Mouse (Mus musculus) yolk sac, embryonic 10.5 days (tissue): ENCODE data around the gene Fam120b.

Experiments used
- DNase-seq: peaks from one replicate; pipeline ENCODE4 v3.0.0-alpha.2; 2017; ENCODE audit warnings: low spot score

Gene Fam120b

GRCm38 (mm10) chr17:15395997-15396675 lies at the start of gene Fam120b:
Fam120b (plus strand) TSS chr17:15396202.
- peak; percentile 92 for DNase-seq

DNA sequence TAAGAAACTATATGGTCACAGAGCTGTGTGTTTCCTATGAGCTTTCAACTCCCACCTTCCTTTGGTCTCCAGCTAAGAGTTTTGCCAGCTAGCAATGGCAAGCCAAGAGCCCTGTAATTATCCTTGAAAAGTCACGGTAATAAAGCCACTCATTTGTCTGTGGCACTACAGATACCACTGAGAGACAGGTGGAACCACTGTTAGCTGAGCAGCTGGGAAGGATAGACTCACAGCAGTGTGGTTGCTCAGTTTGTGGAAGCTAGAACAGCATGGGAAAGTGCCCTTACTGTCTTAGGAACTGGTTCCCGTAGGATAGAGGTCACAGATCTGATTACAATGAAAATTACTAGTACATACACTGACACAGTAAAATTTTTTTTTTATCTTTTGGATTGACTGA lies 45.9 kb upstream of the Fam120b start:
- no peak for DNase-seq

DNA sequence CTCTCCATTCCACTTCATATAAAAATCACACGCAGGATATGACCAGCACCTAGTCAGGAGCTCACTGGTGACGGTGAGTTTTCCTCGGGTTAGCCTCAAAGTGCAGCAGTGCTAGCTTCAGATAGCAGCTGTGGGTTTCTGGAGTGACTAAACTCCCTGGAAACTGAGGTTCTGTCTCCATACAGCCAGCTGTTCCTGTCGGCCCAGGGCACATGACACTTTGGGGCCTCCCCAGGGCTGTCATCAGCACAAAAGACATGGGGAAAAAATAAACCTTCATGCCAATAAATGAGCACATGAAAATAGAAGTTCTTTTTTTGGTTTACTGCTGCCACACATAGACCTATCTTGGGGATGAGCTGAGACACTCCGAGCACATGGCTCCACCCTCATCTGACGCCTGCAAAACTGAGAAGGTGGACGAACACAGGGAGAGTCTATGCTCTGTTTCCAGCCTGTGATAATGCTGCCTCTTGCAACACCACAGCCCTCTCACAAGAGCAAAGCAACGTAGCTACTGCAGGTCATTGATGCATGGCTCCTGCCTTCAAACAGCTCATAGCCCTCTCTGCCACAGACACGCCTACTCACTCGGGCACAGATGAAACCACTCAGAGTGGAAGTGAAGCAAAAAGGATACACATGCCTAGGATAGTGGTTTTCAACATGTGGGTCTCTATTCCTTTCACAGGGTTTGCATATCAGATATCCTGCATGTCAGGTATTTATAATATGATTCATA lies 43.0 kb upstream of the Fam120b start:
- DNase-seq, result no peak

DNA sequence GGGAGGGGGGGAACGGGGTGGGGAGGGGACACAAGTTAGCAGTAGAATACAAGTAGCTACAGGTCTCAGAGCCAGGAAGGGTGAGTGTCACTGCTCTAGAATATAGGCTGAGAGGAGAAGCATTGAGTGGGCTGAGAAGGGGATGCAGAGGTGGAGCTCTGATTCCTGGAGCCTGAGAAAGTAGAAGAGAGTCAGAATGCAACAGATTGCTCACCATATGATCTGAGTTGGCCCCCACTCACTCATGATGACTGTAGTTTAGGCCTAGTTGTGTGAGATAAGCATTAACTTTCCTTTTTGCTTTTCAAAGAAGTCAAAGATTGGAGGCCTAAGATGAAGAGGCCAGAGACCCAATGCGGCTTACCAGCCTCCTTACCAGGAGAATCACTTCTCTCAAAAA lies 42.0 kb upstream of the Fam120b start:
- DNase-seq, result no peak

DNA sequence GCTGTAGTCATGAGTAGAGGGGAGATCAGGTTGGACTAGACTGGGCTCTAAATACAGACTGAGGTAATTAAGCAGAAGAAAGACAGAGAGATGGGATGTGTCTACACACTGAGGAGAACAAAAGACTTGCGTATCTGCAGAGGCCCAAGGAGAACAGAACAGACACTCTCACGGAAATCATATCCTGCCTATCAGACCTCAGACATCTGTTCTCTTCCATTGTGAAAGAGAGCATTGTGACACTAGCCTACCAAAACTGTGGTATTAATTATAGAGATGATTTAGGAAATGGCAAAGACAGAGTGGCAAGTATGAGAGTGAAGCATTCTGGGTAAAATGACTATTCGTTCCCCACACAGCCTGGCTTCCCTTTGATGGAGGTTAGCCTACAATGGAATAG lies 40.9 kb upstream of the Fam120b start:
- DNase-seq, result no peak

DNA sequence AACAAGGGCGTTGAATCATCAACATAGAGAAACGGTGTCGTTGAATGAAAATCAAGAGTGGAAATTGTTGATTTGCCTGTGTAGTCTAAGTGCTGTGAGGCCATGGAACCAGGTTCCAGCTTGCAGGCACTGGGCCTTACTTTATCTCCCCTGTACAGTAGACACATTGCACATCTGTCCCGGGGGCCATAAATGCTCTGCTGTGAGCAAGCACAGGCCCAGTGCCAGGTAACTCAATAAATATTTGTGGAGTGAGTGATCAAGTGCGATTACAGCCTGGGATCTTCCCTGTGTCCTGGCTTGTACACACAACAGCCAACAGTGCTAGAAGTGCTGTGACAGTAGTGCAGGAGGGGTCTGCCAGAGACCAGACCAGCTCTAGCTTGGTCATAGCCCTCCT lies 39.5 kb upstream of the Fam120b start:
- no peak for DNase-seq

GRCm38 (mm10) chr17:15357071-15357470 lies 38.9 kb upstream of the Fam120b start:
- no peak for DNase-seq

DNA sequence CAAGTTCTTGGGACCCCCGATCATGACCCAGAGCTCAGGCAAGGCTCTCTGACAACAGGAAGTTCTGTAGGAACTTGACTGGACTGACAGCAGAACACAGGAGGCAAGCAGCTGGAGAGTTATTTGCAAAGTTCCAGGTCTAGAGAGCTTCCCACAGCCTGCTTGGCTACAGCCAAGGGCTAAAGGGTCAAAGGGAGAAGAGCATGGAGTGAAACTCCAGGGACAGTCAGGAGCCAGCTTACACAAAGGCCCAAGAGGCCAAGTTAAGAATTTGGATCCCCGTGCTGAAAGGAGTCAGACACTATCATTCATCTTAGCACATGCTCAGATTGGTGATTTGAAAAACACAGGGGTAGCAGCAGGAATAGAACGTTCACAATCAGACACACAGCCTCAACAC lies 32.3 kb upstream of the Fam120b start:
- no peak for DNase-seq

DNA sequence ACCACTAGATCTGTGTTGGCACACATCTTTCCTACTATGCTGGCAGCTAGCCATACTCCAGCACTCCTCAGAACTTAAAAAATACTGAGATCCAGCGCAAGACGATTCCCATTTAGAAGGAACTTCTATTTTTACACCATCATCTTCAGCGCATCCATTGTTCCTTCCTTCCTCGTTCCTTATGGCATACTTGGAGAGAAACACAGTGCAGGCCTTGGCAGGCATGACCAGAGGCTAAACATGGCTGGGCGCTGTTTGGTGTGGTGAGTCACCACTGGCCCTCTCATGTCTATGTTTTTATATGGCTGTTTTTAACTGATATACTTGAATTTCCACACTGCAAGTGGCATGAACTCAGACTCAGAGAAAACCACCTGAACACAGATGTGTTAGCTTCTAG lies 30.4 kb upstream of the Fam120b start:
- no peak for DNase-seq

- no peak for DNase-seq
These were observed 25.6 kb upstream of the Fam120b start for GRCm38 (mm10) chr17:15370401-15370800.

DNA sequence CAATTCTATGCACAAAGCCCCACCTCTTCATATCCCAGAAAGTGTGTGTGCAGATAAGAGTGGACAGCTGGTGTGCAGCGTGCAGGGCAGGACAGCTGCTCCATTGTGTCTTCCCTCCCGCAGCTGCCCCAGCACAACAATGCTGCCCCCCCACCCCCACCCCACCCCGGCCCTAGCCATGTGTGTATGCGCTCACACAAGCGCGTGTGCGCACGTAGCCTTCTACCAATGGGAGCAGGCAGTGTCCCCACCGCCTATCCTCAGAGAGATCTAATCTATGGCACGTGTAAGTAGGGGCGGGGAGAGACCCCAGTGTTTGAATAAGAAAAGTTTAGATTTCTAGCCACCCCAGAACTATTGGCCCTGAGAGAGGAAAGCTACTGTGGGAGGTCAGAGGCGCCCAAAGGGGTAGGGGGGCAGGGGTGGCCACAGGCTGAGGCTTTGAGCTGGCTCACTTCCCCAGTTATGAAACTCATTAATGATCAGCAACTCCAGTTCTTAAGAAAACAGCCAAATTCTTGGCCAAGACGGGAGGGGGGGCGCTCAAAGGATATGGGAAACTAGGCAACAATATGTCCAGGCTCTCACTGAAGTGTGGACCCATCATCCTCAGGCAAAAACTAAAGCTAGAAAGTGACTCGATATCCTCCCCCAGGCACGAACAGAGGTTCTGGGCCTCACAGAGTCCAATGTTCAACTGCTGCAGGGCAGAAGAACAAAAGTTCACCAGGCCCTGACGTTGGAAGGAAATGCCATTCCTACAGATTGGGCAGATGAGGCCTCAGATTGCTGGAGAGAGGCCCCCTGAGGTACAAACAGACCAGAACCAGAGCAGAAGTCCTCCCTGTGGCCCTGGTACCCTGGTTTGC lies 23.8 kb upstream of the Fam120b start:
- DNase-seq, result no peak

DNA sequence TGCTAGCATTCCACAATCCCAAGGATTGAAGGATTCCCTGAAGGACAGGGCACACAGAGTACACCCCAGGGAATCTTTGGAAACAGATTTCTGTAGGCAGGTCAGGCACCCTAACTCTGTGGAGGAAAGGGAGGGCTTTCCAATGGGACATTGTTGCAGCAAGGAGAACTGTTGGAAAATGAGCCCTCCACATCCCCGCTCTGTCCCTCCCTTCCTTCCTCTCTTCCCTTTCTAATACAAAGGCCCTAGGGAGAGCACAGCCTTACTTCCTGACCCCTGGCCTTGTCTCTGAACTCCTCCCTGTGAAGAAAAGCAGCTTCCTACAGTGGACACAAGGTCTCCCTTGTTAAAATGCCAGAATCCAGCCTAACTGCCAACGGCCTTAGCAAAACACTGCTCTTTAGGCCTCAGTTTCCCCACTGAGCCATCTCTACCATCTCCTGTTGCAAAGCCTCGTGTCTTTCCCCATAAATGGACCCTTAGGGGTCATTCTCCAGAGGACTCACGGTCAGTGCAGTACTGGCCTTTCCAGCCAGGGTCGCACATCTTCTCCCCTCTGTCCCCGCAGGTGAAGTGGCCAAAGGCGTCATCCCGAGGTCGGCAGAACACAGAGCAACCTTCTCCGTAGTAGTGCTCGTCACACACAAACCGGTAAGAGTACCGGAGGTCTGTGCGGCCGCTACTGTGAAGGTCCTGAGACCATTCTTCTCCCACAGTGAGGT lies 22.9 kb upstream of the Fam120b start:
- no peak for DNase-seq

- no peak for DNase-seq
These were observed 21.5 kb upstream of the Fam120b start for GRCm38 (mm10) chr17:15374321-15375141.

DNA sequence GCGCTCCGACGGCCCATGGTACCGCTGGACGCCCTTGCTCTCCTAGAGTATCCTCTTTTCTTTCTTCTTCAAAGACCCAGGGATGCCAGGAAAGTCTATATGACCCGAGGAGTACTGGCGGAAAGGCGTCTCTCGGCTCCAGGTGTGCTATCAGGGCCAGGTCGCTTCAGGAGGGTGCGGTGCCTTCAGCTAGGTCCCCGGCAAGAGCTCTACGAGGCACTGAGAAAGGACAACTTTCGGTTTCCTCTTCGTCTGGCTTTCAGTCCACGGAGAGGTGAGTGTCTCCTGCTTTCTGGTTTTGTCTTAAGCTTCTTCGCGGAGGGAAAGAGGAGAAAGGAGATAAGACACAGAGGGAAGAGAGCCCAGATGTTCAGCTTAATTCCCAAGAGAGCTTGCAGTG lies 20.8 kb upstream of the Fam120b start:
- DNase-seq, result no peak

DNA sequence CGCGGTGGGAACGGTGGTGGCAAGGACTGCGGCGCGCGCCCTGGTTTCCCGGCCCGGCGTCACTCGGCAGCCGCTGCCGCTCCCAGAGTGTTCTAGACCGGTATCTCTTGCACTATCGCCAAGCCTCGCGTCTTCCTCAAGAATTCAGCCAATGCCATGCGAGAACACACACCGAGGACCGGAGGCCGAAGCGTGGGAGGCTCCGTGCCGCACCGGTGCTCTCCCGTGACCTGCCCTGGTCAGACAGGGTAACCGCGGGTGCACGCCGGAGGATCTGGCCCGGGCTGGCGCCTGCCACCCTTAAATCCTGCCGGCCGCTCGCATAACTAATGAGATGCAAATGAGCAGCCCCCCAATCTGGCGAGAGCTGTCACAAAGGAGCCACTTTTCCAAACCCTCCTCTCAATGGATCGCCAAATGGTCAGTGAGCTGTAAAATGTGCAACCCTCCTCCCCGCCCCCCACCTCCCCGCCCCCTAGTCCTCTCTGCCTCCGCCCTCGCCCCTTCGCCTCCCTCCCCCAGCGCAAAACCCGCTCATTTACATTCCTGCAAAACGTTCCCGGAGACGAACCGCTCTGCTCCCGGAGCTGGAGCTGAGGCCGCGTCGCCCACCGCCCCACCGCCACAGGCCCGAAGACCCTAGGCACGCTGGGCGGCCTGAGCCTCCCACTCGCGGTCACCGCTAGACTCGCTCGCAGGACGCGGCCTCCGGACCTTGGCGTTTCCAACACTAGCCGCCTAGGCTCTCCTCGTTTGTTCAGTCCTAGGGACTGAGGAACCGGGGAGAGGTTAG lies 20.1 kb upstream of the Fam120b start:
- peak; percentile 83 for DNase-seq

DNA sequence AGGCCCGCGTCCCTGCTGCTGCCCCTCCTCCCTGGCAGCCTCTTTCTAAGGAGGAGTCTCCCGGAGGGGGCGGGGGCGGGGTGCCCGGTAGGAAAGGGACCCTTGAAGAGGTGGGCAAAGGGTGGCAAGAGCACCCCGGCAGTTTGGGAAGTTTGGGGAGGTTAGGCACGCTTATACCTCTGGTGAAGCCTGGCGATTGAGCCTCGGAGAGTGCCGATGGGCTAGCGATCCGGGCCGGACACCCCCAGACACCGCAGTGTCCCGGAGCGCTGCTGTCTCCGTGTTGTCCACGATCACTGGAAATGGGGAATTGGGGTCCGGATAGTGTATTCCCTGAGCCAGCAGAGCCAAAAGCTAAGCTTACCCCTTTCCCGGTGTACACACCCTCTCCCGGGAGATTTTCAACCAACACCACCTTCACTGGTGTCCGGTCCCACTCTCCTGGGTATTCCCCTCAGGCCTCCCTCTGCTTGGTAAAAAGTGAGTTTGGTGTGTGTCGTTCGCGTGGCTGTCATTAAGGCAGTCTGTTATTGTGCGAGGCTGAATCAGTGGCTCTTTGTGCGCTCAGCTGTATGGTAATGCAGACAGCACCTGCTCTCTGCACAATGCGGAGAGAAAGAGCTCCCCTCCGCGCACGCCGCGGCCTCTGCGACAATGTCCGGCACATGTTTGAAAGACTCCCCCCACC lies 19.4 kb upstream of the Fam120b start, which contains the start of gene Dll1:
Dll1 (minus strand) TSS at position 379 of the 688 bp plus-strand sequence.
- no peak for DNase-seq

GRCm38 (mm10) chr17:15377901-15378300 lies 18.1 kb upstream of the Fam120b start:
- peak; percentile 21 for DNase-seq

- no peak for DNase-seq
These were observed 17.4 kb upstream of the Fam120b start for GRCm38 (mm10) chr17:15378413-15379109.
